Mouse (Mus musculus) retina, postnatal 7 days (tissue): ENCODE measurements around the gene Cfap126.
"Not testable (repeated sequence)": the region's sequence is repeated elsewhere in the genome, so short reads cannot be mapped to it uniquely, and the experiment has no call there.

Source experiments
- DNase-seq: peaks from one replicate; pipeline ENCODE4 v3.0.0-alpha.2; 2012; ENCODE audit warnings: low read depth, low spot score

The Cfap126 gene

GRCm38 (mm10) chr1:171113873-171114299, at the start of gene Cfap126:
Cfap126 (plus strand) TSS chr1:171113918.
- no peak for DNase-seq

- peak; percentile 59 for DNase-seq
Measured at GRCm38 (mm10) chr1:171064491-171065242, 49.1 kb upstream of the Cfap126 start, which contains the start of gene Fcgr3. Fcgr3 (minus strand) TSS chr1:171064935.

- DNase-seq, result not testable (repeated sequence)
Measured at GRCm38 (mm10) chr1:171065243-171065587, 48.5 kb upstream of the Cfap126 start.

DNA sequence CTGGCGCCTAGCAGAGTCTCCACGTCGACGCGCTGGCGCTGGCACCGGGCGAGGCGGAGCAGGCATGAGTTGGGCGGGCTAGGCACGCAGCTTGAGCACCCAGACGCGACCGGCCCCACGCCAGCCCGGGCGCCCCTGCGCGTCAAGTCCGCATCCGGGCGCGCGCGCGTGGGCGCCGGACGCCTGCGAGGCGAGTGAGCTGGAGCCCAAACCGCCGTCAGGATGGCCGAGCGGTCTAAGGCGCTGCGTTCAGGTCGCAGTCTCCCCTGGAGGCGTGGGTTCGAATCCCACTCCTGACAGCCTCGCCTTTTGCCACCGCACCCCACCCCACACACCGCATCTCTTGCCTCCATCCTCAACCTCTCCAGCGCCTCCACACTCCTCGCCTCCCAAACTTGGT, 48.0 kb upstream of the Cfap126 start:
- not testable (repeated sequence) for DNase-seq

DNA sequence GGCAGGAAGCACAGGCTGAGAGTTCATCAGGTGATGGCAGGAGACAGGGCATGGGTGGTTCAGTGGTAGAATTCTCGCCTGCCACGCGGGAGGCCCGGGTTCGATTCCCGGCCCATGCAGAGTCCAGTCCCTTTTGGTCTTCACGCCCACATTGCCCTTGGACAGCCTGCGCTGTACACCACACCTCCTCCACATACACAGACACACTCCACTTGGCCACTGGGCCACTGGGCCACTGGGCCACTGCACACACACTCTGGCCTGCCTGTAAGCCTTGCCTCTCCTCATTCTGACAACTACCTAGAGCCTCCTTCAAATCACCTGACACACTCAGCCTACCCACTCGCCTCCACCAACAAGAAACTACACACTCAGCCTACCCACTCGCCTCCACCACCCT, 47.1 kb upstream of the Cfap126 start:
- DNase-seq, result not testable (repeated sequence)

GRCm38 (mm10) chr1:171067928-171068327, 45.8 kb upstream of the Cfap126 start:
- not testable (repeated sequence) for DNase-seq

DNA sequence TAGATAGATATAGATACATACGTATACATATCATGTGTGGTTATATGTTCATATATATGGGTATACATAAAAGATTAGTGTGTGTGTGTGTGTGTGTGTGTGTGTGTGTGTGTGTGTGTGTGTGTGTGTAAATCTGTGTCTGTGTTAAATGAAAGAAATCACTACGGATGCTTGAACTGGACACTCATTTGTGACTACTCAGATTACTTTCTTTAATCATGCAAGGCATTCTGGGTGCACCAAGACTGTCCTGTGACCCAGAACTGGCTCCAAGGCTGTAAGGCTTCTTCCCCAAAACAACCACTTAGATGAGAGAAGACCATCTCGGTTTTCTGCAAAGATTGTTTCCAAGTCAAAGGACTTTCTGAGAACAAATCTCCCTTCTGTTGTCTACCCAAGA, 44.2 kb upstream of the Cfap126 start:
- DNase-seq, result not testable (repeated sequence)

- not testable (repeated sequence) for DNase-seq
Measured at GRCm38 (mm10) chr1:171070879-171071278, 42.8 kb upstream of the Cfap126 start.

GRCm38 (mm10) chr1:171071726-171072125, 42.0 kb upstream of the Cfap126 start:
- DNase-seq, result not testable (repeated sequence)

GRCm38 (mm10) chr1:171072217-171072616, 41.5 kb upstream of the Cfap126 start:
- DNase-seq, result not testable (repeated sequence)

GRCm38 (mm10) chr1:171074283-171074682, 39.4 kb upstream of the Cfap126 start:
- DNase-seq, result not testable (repeated sequence)

DNA sequence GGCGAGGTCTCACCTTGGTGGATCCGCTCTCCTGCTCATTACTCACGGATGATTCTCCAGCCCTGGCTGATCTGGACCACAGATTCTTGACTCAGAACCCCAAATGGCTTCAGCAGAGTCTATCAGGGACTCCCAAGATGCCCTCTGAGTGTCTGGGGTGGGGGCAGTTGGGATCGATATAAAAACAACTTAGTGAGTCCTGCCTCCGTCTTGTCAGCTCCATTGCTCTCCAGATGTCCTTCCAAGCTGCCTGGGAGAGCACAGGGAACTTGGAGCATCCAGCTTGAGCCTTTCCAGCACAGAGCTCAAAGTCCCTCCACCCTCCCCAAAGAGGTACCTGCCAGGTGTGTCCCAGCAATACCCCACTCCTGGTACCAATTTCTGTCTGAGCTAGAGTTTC, 37.5 kb upstream of the Cfap126 start:
- not testable (repeated sequence) for DNase-seq

DNA sequence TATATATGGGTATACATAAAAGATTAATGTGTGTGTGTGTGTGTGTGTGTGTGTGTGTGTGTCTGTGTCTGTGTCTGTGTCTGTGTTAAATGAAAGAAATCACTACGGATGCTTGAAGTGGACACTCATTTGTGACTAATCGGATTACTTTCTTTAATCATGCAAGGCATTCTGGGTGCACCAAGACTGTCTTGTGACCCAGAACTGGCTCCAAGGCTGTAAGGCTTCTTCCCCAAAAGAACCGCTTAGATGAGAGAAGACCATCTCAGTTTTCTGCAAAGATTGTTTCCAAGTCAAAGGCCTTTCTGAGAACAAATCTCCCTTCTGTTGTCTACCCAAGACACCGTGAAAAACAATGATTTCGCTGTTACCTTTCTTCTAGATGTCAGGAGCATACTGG, 36.5 kb upstream of the Cfap126 start:
- DNase-seq, result not testable (repeated sequence)

DNA sequence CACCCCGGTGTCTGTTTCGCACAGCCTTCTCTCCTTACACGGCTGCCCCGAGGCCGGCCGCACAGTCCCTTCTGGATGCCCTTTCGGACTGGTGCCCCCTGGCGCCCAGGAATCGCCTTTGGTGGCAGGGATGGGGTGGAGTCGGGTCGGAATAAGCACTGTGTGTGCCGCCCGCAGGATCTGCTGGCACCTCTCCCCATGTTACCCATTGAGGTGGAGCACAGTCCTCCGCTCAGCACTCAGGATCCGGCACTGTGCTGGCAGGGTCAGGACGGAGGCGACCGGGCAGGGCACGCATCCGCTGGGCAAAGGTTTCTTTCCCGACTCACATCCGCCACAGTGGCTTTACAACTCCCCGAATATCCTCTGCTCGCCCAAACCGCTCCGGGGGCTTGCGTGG, 35.8 kb upstream of the Cfap126 start:
- DNase-seq, result not testable (repeated sequence)

- DNase-seq, result not testable (repeated sequence)
Measured at GRCm38 (mm10) chr1:171078419-171078818, 35.3 kb upstream of the Cfap126 start.

DNA sequence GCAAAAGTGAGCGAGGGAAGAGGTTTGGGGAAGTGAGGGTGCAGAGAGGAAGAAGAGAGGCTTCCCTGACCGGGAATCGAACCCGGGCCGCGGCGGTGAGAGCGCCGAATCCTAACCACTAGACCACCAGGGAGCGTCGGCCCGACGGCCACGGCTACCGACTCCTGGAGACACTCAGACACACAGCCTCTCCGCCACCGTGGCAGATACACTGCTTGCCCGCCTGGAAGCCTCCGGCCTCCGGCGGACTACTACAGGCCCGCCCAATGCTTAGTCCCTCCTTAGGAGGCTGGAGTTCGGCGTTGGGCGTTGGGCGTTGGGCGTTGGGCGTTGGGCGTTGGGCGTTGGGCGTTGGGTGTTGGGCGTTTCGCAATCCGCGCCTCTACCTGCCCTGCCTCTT, 34.4 kb upstream of the Cfap126 start:
- DNase-seq, result not testable (repeated sequence)

DNA sequence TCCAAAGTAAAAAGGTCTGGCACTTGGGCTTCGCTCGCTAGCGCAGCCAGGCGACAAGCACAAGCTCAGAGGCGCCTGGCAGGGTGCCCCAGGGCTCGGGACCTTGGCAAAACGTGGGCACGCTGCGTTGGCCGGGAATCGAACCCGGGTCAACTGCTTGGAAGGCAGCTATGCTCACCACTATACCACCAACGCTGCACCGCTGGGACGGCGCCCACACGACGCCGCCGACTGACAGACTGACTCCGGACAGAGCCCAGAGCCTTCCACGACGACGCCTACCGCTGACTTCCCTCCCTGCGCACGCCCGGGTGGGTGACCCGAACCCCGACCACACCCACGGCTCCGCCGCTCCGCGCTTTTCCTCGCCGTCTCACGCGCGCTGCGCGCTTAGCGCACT, 33.9 kb upstream of the Cfap126 start:
- DNase-seq, result not testable (repeated sequence)

- DNase-seq, result not testable (repeated sequence)
Measured at GRCm38 (mm10) chr1:171081512-171082231, 32.0 kb upstream of the Cfap126 start.

- no peak for DNase-seq
Measured at GRCm38 (mm10) chr1:171085718-171086117, 28.0 kb upstream of the Cfap126 start.

DNA sequence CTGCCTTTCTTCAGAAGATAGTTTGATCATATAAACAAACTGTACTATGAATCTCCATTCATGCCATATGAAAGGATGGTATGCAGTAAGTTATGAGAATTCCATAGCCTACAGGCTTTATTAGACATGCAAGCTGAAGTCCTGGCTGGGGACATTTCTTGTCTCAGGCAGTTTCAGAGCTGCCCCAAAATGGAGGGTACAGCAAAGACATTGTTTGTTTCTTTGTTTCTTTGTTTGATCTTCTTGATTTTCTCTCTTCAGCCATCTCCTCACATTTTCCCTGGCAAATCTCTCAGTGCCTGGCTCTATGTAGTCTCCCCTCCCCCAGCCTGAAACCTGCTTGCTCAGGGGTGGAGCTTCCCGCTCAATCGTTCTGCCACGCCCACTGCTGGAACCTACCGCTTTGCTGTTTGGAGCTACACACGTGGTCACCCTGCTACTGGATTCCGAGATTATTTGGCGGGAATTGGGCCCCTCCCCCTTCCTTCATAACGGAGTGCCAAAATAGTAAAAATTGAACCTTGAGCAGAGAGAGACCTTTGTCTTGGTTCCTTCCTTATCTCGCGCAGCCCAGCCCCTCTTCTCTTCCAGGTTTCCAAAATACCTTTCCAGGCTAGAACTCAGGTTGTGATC, 25.4 kb upstream of the Cfap126 start:
- DNase-seq, result not testable (repeated sequence)

- no peak for DNase-seq
Measured at GRCm38 (mm10) chr1:171089891-171090290, 23.8 kb upstream of the Cfap126 start.

GRCm38 (mm10) chr1:171090761-171091160, 23.0 kb upstream of the Cfap126 start:
- DNase-seq, result no peak
